Mouse (Mus musculus) kidney, postnatal 10 days (tissue): Measurements from ENCODE around the gene Fn3krp.

Source experiments
- DNase-seq: peaks from one replicate; pipeline ENCODE4 v3.0.0; 2021; ENCODE audit warnings: mixed read lengths

Fn3krp gene

GRCm38 (mm10) chr11:121451216-121451726 is 30.1 kb downstream of the Fn3krp start:
- DNase-seq, result peak; percentile 37

DNA sequence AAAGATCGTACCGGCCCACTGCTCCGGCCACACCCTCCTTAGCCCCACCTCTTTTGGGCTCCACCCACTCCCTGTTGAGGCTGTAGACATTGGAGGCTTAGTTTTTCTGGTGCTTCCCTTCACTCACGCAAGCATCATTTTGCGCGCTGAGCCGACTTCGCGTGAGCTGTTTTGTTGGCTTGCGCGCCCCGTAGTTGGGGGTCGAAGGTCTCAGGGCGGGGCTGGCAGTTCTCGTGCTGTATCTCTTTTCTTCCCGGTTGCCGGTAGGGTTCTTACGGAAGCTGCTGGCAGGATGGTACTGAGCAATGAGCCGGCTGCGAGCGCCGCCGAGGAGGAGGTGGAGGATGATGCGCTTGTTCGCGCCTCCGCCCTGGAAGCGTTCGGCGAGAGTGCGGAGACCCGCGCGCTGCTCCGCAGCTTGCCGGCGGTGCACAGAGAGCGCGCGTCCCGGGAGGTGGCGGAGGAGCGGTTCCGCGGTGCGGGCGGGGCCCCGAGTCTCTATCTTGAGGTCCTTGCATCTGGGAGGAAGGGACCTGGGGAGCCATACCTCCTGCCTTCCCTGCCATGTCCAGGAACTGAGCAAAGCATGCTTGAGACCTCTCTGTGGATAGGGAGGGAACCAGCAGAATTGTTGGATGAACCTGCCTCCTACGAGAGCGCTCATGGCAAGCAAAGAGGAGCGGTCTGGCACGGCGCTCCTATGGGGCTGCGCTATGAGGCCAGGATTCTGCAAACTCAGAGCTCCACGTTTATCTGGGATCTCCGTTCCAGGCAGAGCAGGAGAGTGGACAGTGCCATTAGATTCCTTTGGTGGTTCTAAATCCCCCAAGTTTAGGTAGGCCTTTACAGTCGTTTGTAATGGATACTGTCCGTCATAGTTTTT is 30.8 kb downstream of the Fn3krp start, which contains the start of gene Tbcd:
Gene Tbcd, plus strand, starts transcription at position 197 of the 883 bp plus-strand sequence.
- peak; percentile 95 for DNase-seq

- no peak for DNase-seq
Observed at GRCm38 (mm10) chr11:121457874-121458273, 36.7 kb downstream of the Fn3krp start.

DNA sequence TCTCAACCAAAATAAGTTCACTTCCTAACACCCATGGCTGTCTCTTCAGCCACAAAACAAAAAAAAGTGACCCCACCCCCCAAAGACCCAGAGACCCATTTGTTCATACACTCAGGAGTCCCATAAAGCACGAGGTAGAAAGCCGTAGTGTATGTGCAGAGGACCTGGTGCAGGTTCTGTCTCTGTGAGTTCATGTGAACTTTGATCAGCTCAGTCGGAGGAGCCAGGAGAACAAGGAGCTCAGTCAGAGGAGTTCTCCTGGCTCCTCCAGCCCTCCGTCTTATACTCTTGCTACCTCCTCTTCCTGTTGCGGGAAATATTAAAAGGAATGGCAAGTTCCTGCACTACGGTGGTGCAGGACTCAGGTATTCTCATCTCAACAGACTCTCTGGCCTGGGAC is 46.2 kb downstream of the Fn3krp start:
- no peak for DNase-seq

- no peak for DNase-seq
Observed at GRCm38 (mm10) chr11:121474831-121475230, 53.6 kb downstream of the Fn3krp start.

- DNase-seq, result peak; percentile 88
Observed at GRCm38 (mm10) chr11:121475699-121476415, 54.7 kb downstream of the Fn3krp start.

- no peak for DNase-seq
Observed at GRCm38 (mm10) chr11:121479476-121480203, 58.4 kb downstream of the Fn3krp start.
